Comparison of ENCODE assay signal across 13 mouse cellular contexts in the genomic region with DNA sequence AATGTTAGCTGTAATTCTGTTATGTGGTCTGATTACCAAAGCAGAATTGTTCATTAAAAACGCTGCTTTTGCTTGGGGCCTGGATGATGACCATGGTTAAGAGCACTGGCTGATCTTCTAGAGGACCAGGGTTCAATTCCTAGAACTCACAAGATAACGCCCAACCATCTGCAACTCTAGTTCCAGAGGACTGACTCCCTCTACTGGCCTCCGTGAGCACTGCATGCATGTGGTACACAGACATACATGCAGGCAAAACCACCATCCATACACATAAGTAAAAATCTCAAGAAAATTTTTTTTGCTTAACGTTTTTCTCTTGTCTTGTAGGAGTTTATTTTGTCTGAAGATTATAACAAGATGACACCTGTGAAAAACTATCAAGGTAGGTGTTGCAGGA. TPM values are rescaled to one million over a fixed set of nuclear protein-coding genes. Genes with fewer than 3 reads are reported as not detected.
A peak's percentile ranks its signal among the peaks of the same experiment; 100 is the strongest.
DNase-seq lines count a peak whose midpoint lies in the region; ATAC-seq and TF ChIP-seq lines count a peak whose summit lies in the region.
"Had no signal": no experiment of that assay in that cellular context is flagged by ENCODE, and none has a peak within 500 bp of the region (broad histone marks: within the 10 kb centered on the region; RNA-seq: fewer than 3 reads in every experiment).

No protein-coding gene starts in this region.

- no peak overlapping the region for H3K27ac ChIP-seq in lung, postnatal 0 days (ENCODE audit: low read length)
- H3K27ac ChIP-seq in bone marrow macrophage, adult 2 months (ENCODE audit: insufficient read depth, low read depth, low read length) = no peak overlapping the region
- H3K27ac ChIP-seq in midbrain, embryonic 10.5 days (replicated peaks) = no peak overlapping the region
- H3K27ac ChIP-seq: limb, embryonic 12.5 days had no signal

- peak; percentile 21 to 34 for DNase-seq in cerebellum, postnatal 10 days
- DNase-seq in cerebellum, adult 18-20 months = no peak
- no peak for DNase-seq in lung, postnatal 0 days (ENCODE audit: low spot score)
- no peak for DNase-seq in lung, postnatal 10 days
- DNase-seq in thymus, postnatal 14 days = peak; percentile 36
- no peak for DNase-seq in natural killer cell, adult 2 months (ENCODE audit: low spot score in 2 of 2)
- no peak for DNase-seq in midbrain, embryonic 10.5 days (ENCODE audit: low spot score)
- DNase-seq: adrenal gland, adult 8-10 months; right cerebral cortex, postnatal 25 days had no signal

- no peak overlapping the region for H3K4me3 ChIP-seq in lung, postnatal 0 days (ENCODE audit: low read depth, low read length)
- H3K4me3 ChIP-seq in bone marrow macrophage, adult 2 months (ENCODE audit: insufficient read depth, low read length) = no peak overlapping the region
- no peak overlapping the region for H3K4me3 ChIP-seq in midbrain, embryonic 10.5 days
- H3K4me3 ChIP-seq: heart, embryonic 12.5 days; limb, embryonic 12.5 days had no signal

- no peak for TF ChIP-seq POLR2A in bone marrow macrophage, adult 2 months (IDR thresholded peaks at IDR 0.05; ENCODE audit: borderline replicate concordance, low read depth, low read length)

- H3K9me3 ChIP-seq in lung, postnatal 0 days (ENCODE audit: low read length) = no peaks in the 10 kb centered on the region
- H3K9me3 ChIP-seq in midbrain, embryonic 10.5 days (replicated peaks) = no peaks in the 10 kb centered on the region
- H3K9me3 ChIP-seq: heart, embryonic 12.5 days; limb, embryonic 12.5 days had no signal

- peak; percentile 54 for TF ChIP-seq CTCF in lung, postnatal 0 days (IDR thresholded peaks at IDR 0.05)
- TF ChIP-seq CTCF in bone marrow macrophage, adult 2 months (IDR thresholded peaks at IDR 0.05; ENCODE audit: low read depth, low read length) = 0 out of 2 replicates have a peak, but pooled peaks have one; percentile 24

- no peak overlapping the region for H3K4me2 ChIP-seq in lung, postnatal 0 days (replicated peaks; ENCODE audit: low read depth, low read length)
- H3K4me2 ChIP-seq: heart, embryonic 12.5 days; limb, embryonic 12.5 days had no signal

- TF ChIP-seq EP300 in lung, postnatal 0 days (IDR thresholded peaks at IDR 0.05) = no peak

- no peaks in the 10 kb centered on the region for H3K27me3 ChIP-seq in lung, postnatal 0 days (replicated peaks; ENCODE audit: insufficient read depth, low read length)
- H3K27me3 ChIP-seq in midbrain, embryonic 10.5 days (ENCODE audit: low read depth, poor library complexity, severe bottlenecking) = no peaks in the 10 kb centered on the region
- H3K27me3 ChIP-seq: heart, embryonic 12.5 days; limb, embryonic 12.5 days had no signal

- no peak overlapping the region for H3K9ac ChIP-seq in lung, postnatal 0 days (replicated peaks; ENCODE audit: low read depth)
- H3K9ac ChIP-seq: heart, embryonic 12.5 days; limb, embryonic 12.5 days had no signal

- ATAC-seq in lung, postnatal 0 days = no peak

- WGBS in lung, postnatal 0 days = 82% methylated on average over 4 of the region's 4 CpGs
- 85% methylated on average over 4 of the region's 4 CpGs for WGBS in midbrain, embryonic 10.5 days

- H3K4me1 ChIP-seq in lung, postnatal 0 days (ENCODE audit: insufficient read depth, low read depth, low read length) = no peaks in the 10 kb centered on the region; the same call in 1 of the 2 replicates
- peaks cover 25% of the 10 kb centered on the region for H3K4me1 ChIP-seq in bone marrow macrophage, adult 2 months (ENCODE audit: control insufficient read depth, insufficient read depth, low read length)
- H3K4me1 ChIP-seq in midbrain, embryonic 10.5 days = no peaks in the 10 kb centered on the region
- H3K4me1 ChIP-seq: limb, embryonic 12.5 days had no signal

- H3K36me3 ChIP-seq in lung, postnatal 0 days (ENCODE audit: insufficient read depth, low read length) = 0 out of 2 replicates have a peak, but pooled peaks cover 3% of the 10 kb centered on the region
- H3K36me3 ChIP-seq in midbrain, embryonic 10.5 days = peaks cover 45% of the 10 kb centered on the region

RNA-seq across cellular contexts. Expression of a gene that starts 59.5 kb away (rescaled TPM):
- polyA plus RNA-seq in lung, postnatal 0 days (2015; fragmentation: Nextera tagmentation; extraction: Ambion mirVana) = not detected in 2 replicates
- not detected in 2 replicates for polyA plus RNA-seq in bone marrow macrophage, adult 2 months (2012; ENCODE audit: insufficient read depth, insufficient read length, missing spikeins)
- not detected in 2 replicates for polyA plus RNA-seq in midbrain, embryonic 10.5 days (2016; fragmentation: Nextera tagmentation; extraction: Ambion mirVana)
- polyA plus RNA-seq: heart, embryonic 12.5 days; limb, embryonic 12.5 days; neural tube, embryonic 14.5 days had no signal

Comparison
In these comparisons a context has a peak if more than half of its experiments do, and no peak if none do; other contexts are left out.
1. DNase-seq: peak in cerebellum, postnatal 10 days (2 of 2) and thymus, postnatal 14 days (single experiment); none in cerebellum, adult 18-20 months (0 of 2), lung, postnatal 0 days (single experiment), lung, postnatal 10 days (single experiment), natural killer cell, adult 2 months (0 of 2) and midbrain, embryonic 10.5 days (single experiment).